Mouse (Mus musculus): ENCODE data around the gene Ptprb. TPM values are rescaled to one million over a fixed set of nuclear protein-coding genes. Genes with fewer than 3 reads are reported as not detected.

Gene Ptprb
- polyA plus RNA-seq, 1 experiment, result 2.8 TPM

DNA sequence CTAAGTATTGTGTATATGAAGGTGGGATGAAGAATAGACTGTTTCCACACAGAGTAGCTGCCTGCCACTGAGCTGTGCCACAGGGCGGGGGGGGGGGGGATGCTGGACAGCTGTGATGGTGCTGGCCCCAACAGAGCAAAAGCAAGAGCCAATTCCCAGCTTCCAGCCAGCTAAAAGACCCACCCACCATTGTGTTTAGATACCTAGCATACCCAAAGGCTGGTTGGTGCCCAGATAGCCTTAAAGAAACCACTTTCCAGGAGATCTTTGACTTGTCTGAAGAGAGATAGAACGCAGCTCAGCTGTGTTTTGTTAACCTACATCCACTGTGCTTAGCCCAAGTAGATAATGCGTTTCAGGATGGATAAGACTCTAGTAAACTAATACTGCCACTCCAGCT, 3.2 kb upstream of the Ptprb start:
- H3K4me3 ChIP-seq (replicated peaks; ENCODE audit: control insufficient read depth, low read depth, low read length), result no peak overlapping the region
- 81% methylated on average over 3 of the region's 3 CpGs for WGBS
- no peak overlapping the region for H3K27ac ChIP-seq (ENCODE audit: control insufficient read depth, insufficient read depth, low read depth, low read length, poor library complexity)
- TF ChIP-seq POLR2A (IDR thresholded peaks at IDR 0.05; ENCODE audit: borderline replicate concordance, control insufficient read depth, low read depth, low read length) (no peak), CTCF (IDR thresholded peaks at IDR 0.05; ENCODE audit: control insufficient read depth, insufficient read depth, low read length) (no peak)
- H3K4me1 ChIP-seq (ENCODE audit: control insufficient read depth, insufficient read depth, low read length), result no peaks in the 10 kb centered on the region

DNA sequence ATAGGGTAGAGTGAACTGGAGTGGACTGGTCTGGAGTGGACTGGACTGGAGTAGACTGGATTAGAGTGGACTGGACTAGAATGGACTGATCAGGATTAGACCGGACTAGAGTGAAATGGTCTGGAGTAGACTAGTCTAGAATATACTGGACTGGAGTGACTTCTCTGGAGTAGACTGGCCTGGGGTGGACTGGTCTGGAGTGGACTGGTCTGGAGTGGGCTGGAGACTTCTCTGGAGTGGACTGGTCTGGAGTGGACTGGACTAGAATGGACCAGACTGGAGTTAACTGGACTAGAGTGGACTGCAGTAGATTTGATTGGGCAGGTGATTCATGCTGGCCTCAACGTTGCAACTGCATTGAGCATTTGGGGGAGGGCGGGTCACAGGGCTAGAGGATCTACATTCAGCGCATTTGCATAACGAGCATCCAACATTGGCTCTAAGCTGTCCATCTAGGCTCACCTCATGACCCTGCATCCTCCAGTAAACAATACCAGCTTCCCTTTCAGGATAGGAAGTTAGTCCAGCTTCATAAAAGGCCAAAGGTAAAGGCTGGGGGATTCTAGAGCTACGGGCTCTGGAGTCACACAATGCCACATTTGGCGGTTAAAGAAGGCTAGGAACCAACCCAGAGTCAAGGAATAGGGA, 11.5 kb downstream of the Ptprb start:
- Histone ChIP-seq H3K4me3 (replicated peaks; ENCODE audit: control insufficient read depth, low read depth, low read length) (no peak overlapping the region), H3K4me1 (ENCODE audit: control insufficient read depth, insufficient read depth, low read length) (no peaks in the 10 kb centered on the region), H3K27ac (ENCODE audit: control insufficient read depth, insufficient read depth, low read depth, low read length, poor library complexity) (no peak overlapping the region)
- TF ChIP-seq CTCF (IDR thresholded peaks at IDR 0.05; ENCODE audit: control insufficient read depth, insufficient read depth, low read length) (no peak), POLR2A (IDR thresholded peaks at IDR 0.05; ENCODE audit: borderline replicate concordance, control insufficient read depth, low read depth, low read length) (no peak)
- WGBS, result 73% methylated on average over 7 of the region's 7 CpGs

GRCm38 (mm10) chr10:116288130-116288529, 12.8 kb downstream of the Ptprb start:
- TF ChIP-seq CTCF (IDR thresholded peaks at IDR 0.05; ENCODE audit: control insufficient read depth, insufficient read depth, low read length) (no peak), POLR2A (IDR thresholded peaks at IDR 0.05; ENCODE audit: borderline replicate concordance, control insufficient read depth, low read depth, low read length) (no peak)
- Histone ChIP-seq H3K4me3 (replicated peaks; ENCODE audit: control insufficient read depth, low read depth, low read length) (no peak overlapping the region), H3K27ac (ENCODE audit: control insufficient read depth, insufficient read depth, low read depth, low read length, poor library complexity) (no peak overlapping the region), H3K4me1 (ENCODE audit: control insufficient read depth, insufficient read depth, low read length) (no peaks in the 10 kb centered on the region)
- 3% methylated on average over 9 of the region's 9 CpGs for WGBS

- Histone ChIP-seq H3K27ac (ENCODE audit: control insufficient read depth, insufficient read depth, low read depth, low read length, poor library complexity) (no peak overlapping the region), H3K4me1 (ENCODE audit: control insufficient read depth, insufficient read depth, low read length) (no peaks in the 10 kb centered on the region), H3K4me3 (replicated peaks; ENCODE audit: control insufficient read depth, low read depth, low read length) (no peak overlapping the region)
- no peak for TF ChIP-seq POLR2A (IDR thresholded peaks at IDR 0.05; ENCODE audit: borderline replicate concordance, control insufficient read depth, low read depth, low read length)
- no peak for TF ChIP-seq CTCF (IDR thresholded peaks at IDR 0.05; ENCODE audit: control insufficient read depth, insufficient read depth, low read length)
- 23% methylated on average over 4 of the region's 4 CpGs for WGBS
These were observed 15.2 kb downstream of the Ptprb start for GRCm38 (mm10) chr10:116290483-116290882.

- no peak for TF ChIP-seq CTCF (IDR thresholded peaks at IDR 0.05; ENCODE audit: control insufficient read depth, insufficient read depth, low read length)
- TF ChIP-seq POLR2A (IDR thresholded peaks at IDR 0.05; ENCODE audit: borderline replicate concordance, control insufficient read depth, low read depth, low read length), result no peak
- Histone ChIP-seq H3K27ac (ENCODE audit: control insufficient read depth, insufficient read depth, low read depth, low read length, poor library complexity) (no peak overlapping the region), H3K4me1 (ENCODE audit: control insufficient read depth, insufficient read depth, low read length) (no peaks in the 10 kb centered on the region), H3K4me3 (replicated peaks; ENCODE audit: control insufficient read depth, low read depth, low read length) (no peak overlapping the region)
- WGBS, result 53% methylated on average over 8 of the region's 8 CpGs
These were observed 15.9 kb downstream of the Ptprb start for GRCm38 (mm10) chr10:116291153-116291755.

DNA sequence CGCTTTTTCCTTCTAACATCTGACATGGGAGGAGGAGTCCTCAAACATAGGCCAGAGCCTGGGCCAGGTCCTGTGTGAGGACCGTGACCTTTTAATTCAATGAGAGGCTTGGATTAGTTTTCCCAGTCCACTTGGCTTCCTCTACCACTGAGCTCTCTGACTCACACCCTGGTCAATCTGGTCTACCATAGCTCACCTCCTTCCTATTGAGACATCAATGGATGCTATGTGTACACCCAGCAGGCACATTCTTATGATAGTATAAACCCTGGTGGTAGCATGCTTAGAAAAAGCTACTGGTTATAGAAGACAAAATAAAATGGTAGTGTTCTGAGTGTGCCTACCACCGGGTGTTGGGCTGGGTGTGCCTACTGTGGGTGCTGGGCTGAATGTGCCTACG, 21.1 kb downstream of the Ptprb start:
- TF ChIP-seq CTCF (IDR thresholded peaks at IDR 0.05; ENCODE audit: control insufficient read depth, insufficient read depth, low read length) (no peak), POLR2A (IDR thresholded peaks at IDR 0.05; ENCODE audit: borderline replicate concordance, control insufficient read depth, low read depth, low read length) (no peak)
- WGBS, result 89% methylated on average over 4 of the region's 4 CpGs
- no peak overlapping the region for H3K27ac ChIP-seq (ENCODE audit: control insufficient read depth, insufficient read depth, low read depth, low read length, poor library complexity)
- H3K4me3 ChIP-seq (replicated peaks; ENCODE audit: control insufficient read depth, low read depth, low read length), result no peak overlapping the region
- H3K4me1 ChIP-seq (ENCODE audit: control insufficient read depth, insufficient read depth, low read length), result no peaks in the 10 kb centered on the region

DNA sequence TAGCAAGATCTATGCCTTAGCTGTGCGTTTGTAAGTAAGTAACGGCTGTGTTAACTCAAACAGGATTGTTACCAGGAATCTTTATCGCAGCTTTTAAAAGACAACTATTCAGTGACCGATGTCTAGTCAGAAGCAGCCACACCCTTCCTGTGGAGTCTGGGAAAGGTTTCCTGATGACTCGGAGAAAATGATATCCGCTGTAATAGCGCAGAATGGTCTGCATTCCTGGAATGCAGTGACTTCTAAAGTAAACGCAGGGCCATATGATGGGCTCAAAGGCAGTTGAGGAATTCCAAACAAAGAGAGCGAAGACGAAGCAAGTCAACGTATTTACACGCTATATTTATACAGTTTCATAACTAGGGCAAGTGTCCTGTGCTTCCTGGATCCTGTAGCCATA, 22.5 kb downstream of the Ptprb start:
- Histone ChIP-seq H3K4me3 (replicated peaks; ENCODE audit: control insufficient read depth, low read depth, low read length) (no peak overlapping the region), H3K27ac (ENCODE audit: control insufficient read depth, insufficient read depth, low read depth, low read length, poor library complexity) (no peak overlapping the region), H3K4me1 (ENCODE audit: control insufficient read depth, insufficient read depth, low read length) (no peaks in the 10 kb centered on the region)
- TF ChIP-seq POLR2A (IDR thresholded peaks at IDR 0.05; ENCODE audit: borderline replicate concordance, control insufficient read depth, low read depth, low read length) (no peak), CTCF (IDR thresholded peaks at IDR 0.05; ENCODE audit: control insufficient read depth, insufficient read depth, low read length) (no peak)
- 85% methylated on average over 12 of the region's 12 CpGs for WGBS

- WGBS, result 47% methylated on average over 7 of the region's 7 CpGs
- Histone ChIP-seq H3K4me1 (ENCODE audit: control insufficient read depth, insufficient read depth, low read length) (no peaks in the 10 kb centered on the region), H3K27ac (ENCODE audit: control insufficient read depth, insufficient read depth, low read depth, low read length, poor library complexity) (no peak overlapping the region), H3K4me3 (replicated peaks; ENCODE audit: control insufficient read depth, low read depth, low read length) (no peak overlapping the region)
- TF ChIP-seq CTCF (IDR thresholded peaks at IDR 0.05; ENCODE audit: control insufficient read depth, insufficient read depth, low read length) (no peak), POLR2A (IDR thresholded peaks at IDR 0.05; ENCODE audit: borderline replicate concordance, control insufficient read depth, low read depth, low read length) (no peak)
These were observed 25.5 kb downstream of the Ptprb start for GRCm38 (mm10) chr10:116300824-116301223.
